Mouse (Mus musculus) thymus, postnatal 14 days (tissue): ENCODE measurements around the gene Zcwpw1.
A peak's percentile ranks its signal among the peaks of the same experiment; 100 is the strongest.
"Not testable (repeated sequence)": the region's sequence is repeated elsewhere in the genome, so short reads cannot be mapped to it uniquely, and the experiment has no call there.

Experiments
- DNase-seq: peaks from one replicate; pipeline ENCODE4 v3.0.0; 2021

Zcwpw1 gene

DNA sequence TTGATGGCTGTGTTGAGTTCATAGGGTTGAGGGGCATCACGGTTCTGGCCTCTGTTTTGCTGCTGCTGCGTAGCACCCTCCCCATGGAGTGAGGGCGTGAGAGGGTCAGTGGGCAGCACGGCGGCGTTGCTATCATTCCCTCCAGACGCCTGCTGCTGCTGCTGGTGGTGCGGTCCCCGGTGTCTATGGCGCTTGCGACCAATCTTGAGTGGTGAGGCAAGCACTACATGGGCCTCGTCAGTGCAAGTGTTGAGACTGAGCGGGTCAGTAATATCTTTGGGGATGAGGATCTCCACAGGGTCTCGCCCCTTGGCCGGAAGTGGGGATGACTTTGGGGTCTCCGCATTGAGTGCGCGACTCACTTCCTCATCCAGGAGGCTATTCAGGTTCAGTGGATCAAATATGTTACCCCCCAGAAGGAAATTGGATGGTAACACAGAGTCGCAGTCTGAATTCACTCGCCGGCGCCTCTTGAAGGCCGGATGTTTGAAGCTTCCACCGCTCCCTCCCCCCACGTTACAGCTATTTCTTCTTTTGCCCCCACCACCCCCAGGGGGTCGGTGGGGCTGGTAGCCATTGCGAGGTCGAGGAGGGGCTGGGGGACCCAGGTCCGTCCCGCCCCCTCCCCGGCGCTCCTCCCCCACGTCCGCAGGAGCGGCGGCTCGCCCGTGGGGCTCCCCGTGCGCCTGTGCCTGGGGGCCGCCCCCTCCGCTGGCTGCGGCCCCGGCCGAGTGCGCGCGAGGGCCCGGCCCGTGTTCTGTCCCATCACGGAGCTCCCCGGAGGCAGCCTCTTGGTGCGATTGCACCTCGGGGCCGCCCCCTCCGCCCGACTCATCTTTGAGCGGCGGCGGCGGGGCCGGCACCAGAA lies 2.2 kb upstream of the Zcwpw1 start:
- peak; percentile 74 for DNase-seq

GRCm38 (mm10) chr5:137786109-137786942 lies 1.3 kb upstream of the Zcwpw1 start:
- DNase-seq: peak; percentile 99

- DNase-seq: peak; percentile 53
Measured at GRCm38 (mm10) chr5:137788171-137788570, 573 bp downstream of the Zcwpw1 start.

- no peak for DNase-seq
Measured at GRCm38 (mm10) chr5:137788946-137789531, 1.4 kb downstream of the Zcwpw1 start.

DNA sequence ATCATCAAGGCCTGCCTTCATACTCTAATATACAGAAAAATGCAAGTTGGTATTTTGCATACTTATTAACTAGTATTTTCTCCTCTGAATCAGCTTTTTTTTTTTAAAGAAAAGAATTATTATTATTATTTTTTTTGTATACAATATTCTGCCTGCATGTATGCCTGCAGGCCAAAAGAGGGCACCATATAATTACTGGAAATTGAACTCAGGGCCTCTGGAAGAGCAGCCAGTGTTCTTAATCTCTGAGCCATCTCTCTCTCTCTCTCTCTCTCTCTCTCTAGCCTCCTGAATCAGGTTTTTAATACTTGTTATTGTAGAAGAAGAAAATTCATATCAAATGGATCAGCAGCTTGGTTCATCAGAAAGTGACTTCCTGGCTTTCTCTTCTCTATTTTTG lies 4.0 kb downstream of the Zcwpw1 start:
- no peak for DNase-seq

GRCm38 (mm10) chr5:137796606-137797005 lies 9.0 kb downstream of the Zcwpw1 start:
- no peak for DNase-seq

DNA sequence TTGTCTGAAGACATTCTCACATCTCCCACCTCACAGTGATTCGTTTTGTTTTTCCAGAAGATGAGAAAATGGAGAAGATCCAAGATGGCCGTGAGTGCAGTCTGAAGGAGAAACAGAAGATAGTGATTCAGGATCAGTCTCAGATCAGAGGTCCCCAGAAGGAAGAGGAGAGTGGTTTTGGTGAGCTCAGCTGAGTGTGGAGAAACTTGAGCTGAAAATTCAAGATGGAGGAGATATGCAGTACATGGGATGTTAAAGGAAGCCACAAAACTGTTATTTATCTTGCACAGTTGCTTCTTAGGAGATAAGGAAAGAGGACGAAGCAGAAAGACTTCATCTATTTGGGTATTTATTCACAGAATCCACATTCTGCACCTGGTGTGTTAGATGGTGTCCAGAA lies 13.3 kb downstream of the Zcwpw1 start:
- no peak for DNase-seq

- DNase-seq: no peak
Measured at GRCm38 (mm10) chr5:137806158-137806557, 18.6 kb downstream of the Zcwpw1 start.

DNA sequence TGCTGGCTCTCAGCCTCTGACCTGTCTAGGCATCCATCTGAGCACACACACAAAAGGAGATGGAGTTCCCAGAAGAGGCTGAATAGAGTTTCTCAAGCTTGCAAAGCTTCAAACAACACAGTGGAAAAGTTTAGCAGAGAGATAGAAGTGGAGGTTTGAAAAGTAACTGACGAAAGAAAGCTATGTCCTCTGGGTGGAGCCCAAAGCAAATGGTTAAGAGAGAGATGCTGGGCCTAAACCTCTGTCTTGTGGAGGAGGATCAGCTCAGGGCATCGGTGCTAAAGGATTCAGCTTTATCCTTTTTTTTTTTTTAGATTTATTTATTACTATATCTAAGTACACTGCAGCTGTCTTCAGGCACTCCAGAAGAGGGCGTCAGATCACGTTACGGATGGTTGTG lies 20.7 kb downstream of the Zcwpw1 start:
- DNase-seq: no peak

DNA sequence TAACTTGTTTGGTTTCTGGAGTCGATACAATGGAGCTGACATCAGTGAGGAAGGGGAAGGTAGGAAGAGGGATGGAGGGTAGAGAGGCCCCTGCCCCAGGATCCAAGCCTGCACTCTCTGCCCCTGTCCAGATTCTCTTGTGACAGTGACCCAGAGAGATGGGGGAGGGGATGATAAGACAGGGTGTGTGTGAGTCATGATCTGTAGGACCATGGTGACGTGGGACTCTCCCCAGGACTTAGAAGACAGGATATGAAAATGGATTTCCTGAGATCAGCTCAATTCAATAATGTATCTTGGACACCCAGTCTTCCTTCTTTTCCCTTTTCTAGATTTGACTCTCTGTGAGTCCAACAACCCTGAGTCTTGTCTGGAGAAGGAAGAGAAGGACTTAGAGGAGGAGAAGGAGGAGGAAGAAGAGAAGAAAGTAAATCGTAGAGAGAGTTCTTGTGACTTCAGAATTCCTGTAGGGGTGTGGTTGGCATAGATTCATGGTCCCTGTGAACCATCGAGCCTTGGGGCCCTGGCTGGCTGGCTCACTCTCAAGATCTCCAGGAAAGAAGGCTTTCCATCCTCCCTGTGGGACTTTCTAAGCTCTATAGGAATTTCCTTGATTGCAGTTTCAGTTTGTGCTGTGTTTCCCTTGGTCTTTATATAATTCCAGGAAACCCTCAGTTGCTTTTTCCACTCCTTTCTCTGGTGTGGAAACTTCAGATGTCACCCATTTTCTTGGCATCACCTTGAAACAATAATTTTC lies 30.0 kb downstream of the Zcwpw1 start:
- DNase-seq: no peak

DNA sequence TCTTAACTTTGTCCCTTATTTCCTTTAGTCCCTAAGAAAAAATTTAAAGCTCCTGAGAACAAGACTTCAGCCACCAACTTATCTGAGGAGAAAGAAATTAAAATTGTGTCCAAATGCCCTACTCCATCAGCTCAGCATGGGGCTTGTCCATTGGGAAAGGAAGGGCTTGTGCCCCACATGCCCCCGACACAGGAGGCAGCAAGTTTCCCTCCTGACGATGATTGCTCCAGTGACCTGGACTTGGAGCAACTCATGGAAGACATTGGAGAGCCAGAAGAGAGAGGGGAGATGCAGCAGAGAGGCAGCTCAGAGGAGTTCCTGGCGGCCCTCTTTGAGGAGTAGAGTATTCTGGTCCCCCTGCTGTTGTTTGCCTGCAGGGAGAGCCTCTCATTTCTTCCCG lies 34.5 kb downstream of the Zcwpw1 start:
- DNase-seq: no peak

DNA sequence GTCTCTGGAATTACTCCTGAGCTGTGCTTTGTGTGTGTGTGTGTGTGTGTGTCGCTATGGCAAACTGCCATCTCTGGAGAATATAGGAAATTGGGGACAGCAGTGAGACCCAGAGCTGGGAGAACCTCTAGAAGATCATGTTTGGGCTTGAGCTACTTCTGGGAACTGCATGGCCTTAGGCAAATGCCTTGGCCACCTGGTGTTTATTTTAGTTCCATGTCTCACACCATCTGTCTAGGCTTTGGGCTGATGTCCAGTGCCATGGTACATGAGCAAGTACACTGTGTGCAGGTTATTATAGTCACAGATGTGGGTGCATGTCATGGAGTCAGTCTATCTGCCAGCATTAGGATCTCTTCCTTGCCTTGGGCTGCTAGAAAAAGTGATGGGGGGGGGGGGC lies 35.0 kb downstream of the Zcwpw1 start:
- DNase-seq: no peak

- DNase-seq: no peak
Measured at GRCm38 (mm10) chr5:137823455-137824045, 36.0 kb downstream of the Zcwpw1 start.

DNA sequence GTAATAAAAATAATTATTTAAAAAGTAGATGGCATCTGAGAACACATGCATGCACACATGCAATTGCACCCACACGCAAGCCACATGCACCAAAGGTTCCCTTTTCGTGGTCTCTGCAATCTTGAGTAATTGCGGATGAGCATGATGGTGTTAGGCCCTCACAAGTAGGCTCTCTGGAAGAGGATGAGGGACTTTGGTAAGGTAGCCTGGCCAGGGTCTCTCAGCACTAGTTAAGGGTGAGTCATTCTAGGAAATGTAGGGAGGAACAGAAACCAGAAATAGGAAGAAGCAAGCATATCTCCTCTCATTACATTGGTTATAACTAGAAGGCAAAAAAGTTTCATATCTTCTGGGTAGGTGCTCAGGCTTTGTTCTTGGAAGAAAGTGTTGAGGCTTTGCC lies 37.4 kb downstream of the Zcwpw1 start:
- no peak for DNase-seq

DNA sequence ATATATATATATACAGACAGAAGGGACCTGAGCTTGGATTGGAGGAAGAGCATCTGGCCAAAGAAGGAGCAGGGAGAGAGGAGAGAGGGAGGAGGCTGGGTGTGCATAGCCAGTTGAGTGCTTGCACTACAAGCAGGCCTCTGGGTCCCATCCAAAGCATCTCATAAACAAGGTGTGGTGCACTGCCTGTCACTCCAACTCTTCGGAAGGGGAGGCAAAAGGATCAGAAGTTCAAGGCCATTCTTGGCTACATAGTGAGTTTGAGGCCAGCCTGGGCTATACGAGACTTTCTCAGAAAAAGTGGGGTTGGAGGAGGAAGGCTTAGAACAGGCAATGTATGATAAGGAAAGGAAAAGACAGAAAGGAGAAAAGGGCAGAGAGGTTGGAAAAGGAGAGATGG lies 38.4 kb downstream of the Zcwpw1 start:
- no peak for DNase-seq

DNA sequence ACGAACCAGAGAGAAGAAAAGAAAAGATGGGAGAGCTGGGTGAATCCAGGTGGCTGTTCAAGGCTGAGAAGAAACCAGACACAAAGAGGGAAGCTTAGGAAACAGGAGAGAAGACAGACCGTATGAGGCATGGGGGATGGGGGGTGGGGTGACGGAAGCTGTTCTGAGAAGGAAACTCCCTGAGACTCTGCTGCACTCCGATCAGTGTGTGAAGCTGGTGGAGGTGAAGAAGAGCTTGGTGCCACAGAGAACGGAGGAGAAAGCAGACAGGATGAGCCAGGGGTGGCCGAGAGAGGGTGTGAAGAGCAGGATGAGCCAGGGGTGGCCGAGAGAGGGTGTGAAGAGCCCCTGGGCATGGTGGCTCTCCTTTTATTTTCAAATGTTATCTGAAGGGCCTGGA lies 38.8 kb downstream of the Zcwpw1 start:
- no peak for DNase-seq

GRCm38 (mm10) chr5:137828694-137829093 lies 41.1 kb downstream of the Zcwpw1 start:
- no peak for DNase-seq

DNA sequence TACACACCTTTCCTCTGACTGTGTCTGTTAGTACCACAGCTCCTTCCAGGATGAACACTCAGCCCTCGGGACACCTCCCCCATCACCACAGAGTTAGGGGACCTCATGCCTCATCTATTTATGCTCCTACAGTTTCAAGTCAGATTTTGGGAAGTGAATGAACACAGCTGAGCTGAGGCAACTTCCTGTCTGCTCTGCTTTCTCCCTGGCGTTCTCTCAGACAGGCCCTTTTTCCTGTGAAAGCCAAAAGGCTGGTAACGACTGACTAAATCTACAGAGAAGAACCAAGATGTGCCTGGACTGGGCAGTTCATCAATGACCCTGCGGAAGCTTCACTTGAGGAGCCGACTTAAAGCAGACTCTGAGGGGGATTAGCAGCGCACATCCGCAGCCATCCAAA lies 42.6 kb downstream of the Zcwpw1 start:
- no peak for DNase-seq

DNA sequence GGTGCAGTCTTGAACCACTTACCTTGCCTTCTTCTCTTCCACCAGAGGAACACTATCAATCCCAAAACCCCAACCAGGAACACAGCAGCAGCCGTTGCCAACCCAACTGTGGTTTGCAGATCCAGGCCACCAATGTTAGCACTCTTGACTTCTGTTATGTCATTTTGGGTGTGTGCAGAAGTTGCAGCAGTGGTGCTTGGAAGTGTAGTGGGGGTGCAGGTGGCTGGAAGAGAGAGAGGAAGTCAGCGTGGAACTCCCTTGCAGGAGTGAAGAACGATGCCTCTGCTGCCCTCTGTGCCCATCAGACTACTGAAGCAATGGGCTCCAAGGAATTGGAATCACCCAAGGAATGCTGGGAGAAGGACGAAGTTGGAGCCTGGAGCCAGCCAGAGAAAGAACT lies 43.5 kb downstream of the Zcwpw1 start:
- no peak for DNase-seq

DNA sequence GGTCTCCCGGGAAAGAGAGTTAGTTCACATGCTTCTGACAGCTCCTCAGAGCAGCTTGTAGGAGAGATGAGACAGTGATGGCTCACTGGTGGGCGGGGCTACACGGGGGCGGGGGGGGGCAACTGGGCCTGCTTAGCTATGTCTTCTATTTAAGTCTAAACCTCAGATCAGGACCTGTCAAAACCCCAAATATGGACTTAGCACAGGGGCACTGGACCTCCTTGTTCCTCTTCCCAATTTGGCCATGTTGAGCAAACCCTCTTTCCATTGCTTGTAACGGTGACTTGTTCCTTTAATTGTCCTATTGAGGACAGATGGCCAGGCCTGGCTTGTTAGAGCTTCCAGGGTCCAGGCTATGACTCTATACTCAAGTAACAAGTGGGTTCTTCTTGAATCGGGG lies 43.9 kb downstream of the Zcwpw1 start:
- DNase-seq: no peak

DNA sequence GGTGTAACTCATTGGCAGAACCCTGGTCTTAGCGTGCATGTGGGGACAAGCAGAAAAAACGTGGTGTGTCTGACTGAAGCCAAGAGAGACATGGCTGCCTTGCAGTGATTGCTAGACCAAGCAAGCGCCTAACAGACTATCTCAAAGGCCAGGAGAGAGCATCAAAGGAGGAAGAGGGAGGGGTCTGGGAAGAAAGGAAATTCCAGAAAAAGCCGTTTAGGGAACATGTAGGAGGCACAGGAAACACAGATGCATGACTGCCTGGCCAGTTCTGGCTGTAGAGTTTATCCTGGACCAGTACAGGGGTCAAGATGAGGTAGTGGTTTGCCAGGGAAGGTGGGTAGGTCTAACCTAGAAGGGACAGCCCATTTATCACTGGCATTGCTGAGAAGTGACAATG lies 45.9 kb downstream of the Zcwpw1 start:
- no peak for DNase-seq

DNA sequence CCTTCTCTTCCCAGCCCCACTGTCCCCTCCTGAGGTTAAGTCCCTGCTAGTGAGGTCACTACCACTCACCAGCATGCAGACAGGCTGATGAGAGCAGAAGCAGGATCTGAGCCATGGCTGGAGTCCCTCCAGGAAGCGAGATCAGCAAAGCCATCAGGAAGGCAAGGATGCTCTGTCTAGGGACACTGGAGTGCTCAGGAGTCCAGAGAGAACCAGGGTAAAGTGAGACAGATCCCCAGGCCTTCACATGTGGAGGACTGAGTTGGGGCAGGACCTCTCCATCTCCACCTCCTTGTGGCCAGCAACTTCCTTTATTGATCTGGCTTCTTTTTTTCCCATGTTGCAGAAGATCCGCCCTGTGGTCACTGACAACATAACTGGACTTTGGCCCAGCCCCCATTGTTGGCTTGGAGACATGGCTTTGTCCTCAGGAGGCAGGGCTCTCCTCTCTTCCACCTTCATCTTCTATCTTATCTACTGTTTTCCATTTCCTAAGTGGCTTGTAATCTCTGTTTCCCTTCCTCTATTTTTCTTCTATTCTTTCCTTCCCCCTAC lies 48.4 kb downstream of the Zcwpw1 start, which contains the start of gene Pilra:
Gene Pilra, minus strand, starts transcription at position 316 of the 555 bp plus-strand sequence.
- not testable (repeated sequence) for DNase-seq
